Mouse (Mus musculus): ENCODE data around the gene Eri2.
"Not testable (repeated sequence)": the region's sequence is repeated elsewhere in the genome, so short reads cannot be mapped to it uniquely, and the experiment has no call there.

Gene Eri2

DNA sequence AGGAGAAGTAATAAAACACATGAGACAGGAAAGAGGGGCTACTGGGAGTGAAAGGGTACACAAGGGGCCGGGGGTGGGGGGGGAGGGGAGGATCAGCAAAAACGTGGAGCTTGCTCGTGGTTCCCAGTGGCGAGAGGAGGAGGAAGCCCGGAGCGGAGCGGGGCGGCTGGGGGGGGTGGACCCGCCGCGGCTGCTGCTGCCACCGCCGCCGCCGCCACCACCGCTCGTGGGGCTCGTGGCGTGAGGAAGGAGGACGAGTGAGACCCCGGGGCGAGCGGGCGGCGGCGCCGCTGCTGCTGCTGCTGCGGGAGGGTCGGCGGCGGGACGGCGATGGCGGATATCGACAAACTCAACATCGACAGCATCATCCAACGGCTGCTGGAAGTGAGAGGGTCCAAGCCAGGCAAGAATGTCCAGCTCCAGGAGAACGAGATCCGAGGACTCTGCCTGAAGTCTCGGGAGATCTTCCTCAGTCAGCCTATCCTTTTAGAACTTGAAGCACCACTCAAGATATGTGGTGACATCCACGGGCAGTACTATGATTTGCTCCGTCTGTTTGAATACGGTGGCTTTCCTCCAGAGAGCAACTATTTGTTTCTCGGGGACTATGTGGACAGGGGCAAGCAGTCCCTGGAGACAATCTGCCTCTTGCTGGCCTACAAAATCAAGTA lies 53.9 kb downstream of the Eri2 start:
- not testable (repeated sequence) for DNase-seq

DNA sequence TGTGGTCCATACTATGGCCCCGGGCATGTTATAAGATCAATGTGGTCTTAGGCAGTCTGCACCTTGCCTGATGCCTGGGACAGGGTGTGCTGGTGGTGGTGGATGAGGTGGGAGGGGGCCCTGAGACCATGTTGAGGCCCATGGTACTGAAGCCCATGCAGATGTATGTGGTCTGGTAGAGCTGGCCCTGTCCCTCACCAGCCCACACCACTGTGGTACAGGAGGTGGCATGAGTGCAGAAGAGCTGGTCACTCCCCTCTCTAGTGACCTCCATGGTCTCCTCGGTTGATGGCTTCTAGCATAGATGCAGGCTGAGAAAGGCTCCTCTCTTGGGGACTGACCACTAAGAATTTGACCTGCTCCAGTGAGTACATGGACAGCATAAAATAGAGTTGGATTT lies 55.0 kb downstream of the Eri2 start:
- no peak for DNase-seq

GRCm38 (mm10) chr7:119731262-119731661 lies 62.6 kb downstream of the Eri2 start:
- not testable (repeated sequence) for DNase-seq

- DNase-seq = no peak
These were observed 66.2 kb downstream of the Eri2 start for GRCm38 (mm10) chr7:119727621-119728020.

DNA sequence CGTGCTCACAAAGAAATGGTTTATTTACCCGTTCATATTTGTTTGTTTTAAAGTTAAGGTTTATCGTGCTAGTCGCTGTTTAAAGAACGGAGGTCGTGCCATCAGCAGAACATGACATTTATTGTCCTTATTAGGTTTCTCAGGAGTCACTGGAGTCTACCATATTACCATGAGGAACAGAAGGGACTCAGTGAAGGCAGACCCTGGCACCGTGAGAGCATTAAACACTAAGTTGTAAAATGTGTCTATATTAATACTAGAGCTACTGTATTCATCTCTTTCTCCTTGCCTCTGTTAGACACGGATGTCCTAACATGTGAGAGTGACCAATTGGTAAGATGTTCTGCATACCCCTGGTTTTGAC lies 72.9 kb downstream of the Eri2 start:
- no peak for DNase-seq

DNA sequence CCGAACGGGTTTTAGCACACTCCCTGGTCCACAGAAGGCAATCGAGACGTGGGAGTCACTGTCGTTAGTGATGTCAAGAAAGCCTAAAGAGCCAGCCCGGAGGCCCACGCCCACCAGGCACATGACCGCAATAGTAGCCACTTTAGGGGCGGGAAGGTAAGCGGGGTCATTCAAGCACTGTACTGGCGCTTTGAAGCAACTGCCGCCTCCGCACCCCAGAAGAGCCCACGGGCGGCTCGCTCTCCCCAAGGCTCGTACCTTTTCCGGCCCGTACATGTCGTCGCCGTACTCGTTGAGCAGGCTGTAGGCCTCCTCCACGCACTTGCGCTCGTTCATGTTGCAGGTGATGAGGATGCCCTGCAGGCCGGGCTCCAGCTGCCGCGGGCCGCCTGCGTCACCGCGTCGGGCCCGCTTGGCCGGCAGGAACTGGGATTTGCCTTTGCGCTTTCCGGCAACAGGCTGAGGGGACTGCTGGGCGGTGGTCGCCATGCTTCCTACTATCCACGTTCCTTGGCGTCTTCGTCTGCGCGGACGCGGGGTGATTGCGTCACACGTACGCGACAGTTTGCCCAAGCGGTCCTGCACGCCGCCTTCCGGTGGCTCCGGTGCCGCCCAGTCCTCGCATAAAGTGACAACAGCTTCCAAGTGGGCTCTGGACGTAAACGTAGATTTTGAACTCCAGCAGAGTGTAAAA lies 73.5 kb downstream of the Eri2 start, which contains the start of gene Thumpd1:
Thumpd1 (minus strand) TSS at position 546 of the 694 bp plus-strand sequence.
- DNase-seq = peak; percentile 99
